Mouse (Mus musculus): ENCODE data around the gene Grik5. TPM values are rescaled to one million over a fixed set of nuclear protein-coding genes. Genes with fewer than 3 reads are reported as not detected.
A peak's percentile ranks its signal among the peaks of the same experiment; 100 is the strongest.

Gene Grik5
- polyA plus RNA-seq, 1 experiment, result 17.7 TPM

DNA sequence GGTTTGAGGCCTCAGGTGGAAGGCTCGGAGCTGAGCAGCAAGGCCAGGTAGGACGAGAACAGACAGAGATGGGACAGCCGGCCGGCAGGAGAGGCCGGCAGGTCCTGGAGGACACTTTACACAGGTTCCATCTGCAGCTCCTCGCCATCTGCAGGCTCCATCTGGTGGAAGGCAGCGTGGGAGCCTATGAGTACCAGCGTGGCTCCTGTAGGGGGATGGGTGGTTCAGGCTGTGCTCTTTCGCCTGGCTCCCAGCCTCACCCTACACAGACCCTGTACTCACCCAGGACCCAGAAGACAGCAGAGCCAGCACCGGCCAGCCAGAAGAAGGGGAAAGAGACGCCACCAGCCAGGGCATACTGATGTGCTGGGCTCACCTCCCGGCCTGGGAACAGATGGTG lies 102.3 kb downstream of the Grik5 start:
- Histone ChIP-seq H3K4me1 (ENCODE audit: control insufficient read depth, insufficient read depth, insufficient read length, low read length) (0 out of 2 replicates have a peak, but pooled peaks cover 2% of the 10 kb centered on the region), H3K36me3 (ENCODE audit: control insufficient read depth, insufficient read depth, low read length) (peaks cover 9% of the 10 kb centered on the region), H3K27ac (ENCODE audit: insufficient read depth, low read depth, low read length) (no peak overlapping the region), H3K4me3 (ENCODE audit: low read depth, low read length) (no peak overlapping the region), H3K27me3 (ENCODE audit: control insufficient read depth, insufficient read depth, low read length) (no peaks in the 10 kb centered on the region)
- TF ChIP-seq POLR2A (IDR thresholded peaks at IDR 0.05; ENCODE audit: low read depth, low read length) (no peak), CTCF (IDR thresholded peaks at IDR 0.05; ENCODE audit: extremely low read depth, insufficient read length, insufficient replicate concordance, low read depth, low read length) (no peak)
- WGBS, result 95% methylated on average over 12 of the region's 12 CpGs

DNA sequence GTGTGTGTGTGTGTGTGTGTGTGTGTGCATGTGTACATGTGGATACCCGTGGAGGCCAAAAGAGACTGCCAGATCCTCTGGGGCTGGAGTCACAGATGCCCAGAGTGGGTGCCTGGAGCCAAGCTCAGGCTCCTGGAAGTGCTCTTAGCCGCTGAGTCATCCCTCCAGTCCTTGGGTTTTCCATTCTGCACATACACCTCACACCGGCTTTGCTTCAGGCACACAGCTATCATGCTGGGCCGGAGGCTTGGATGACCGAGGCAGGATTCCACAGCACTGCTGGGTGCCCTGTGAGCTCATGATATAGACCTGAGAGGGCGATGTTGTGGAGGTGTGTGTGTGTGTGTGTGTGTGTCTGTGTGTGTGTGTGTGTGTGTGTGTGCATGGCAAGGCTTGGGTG lies 103.7 kb downstream of the Grik5 start:
- TF ChIP-seq CTCF (IDR thresholded peaks at IDR 0.05; ENCODE audit: extremely low read depth, insufficient read length, insufficient replicate concordance, low read depth, low read length), result no peak
- TF ChIP-seq POLR2A (IDR thresholded peaks at IDR 0.05; ENCODE audit: low read depth, low read length), result no peak
- Histone ChIP-seq H3K4me3 (ENCODE audit: low read depth, low read length) (no peak overlapping the region), H3K4me1 (ENCODE audit: control insufficient read depth, insufficient read depth, insufficient read length, low read length) (0 out of 2 replicates have a peak, but pooled peaks cover 2% of the 10 kb centered on the region), H3K36me3 (ENCODE audit: control insufficient read depth, insufficient read depth, low read length) (peaks cover 9% of the 10 kb centered on the region), H3K27me3 (ENCODE audit: control insufficient read depth, insufficient read depth, low read length) (no peaks in the 10 kb centered on the region), H3K27ac (ENCODE audit: insufficient read depth, low read depth, low read length) (no peak overlapping the region)
- WGBS, result 78% methylated on average over 6 of the region's 6 CpGs

DNA sequence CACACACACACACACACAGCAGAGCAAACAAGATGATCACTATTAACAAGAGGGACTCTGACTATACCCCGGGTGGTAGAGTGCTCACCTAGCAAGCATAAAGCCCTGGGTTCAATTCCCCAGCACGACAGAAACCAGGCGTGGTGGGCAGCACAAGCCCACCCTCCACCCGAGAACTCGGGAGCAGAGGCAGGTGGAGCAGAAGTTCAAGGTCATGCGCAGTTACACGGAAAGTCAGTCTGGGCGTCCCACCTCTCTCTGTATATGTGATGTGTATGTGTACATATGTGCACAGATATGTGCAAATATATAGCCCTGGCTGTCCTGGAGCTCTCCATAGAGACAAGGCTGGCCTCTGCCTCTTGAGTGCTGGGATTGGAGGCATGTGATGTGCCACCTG lies 104.2 kb downstream of the Grik5 start:
- 71% methylated on average over 8 of the region's 8 CpGs for WGBS
- H3K27ac ChIP-seq (ENCODE audit: insufficient read depth, low read depth, low read length), result no peak overlapping the region
- peaks cover 9% of the 10 kb centered on the region for H3K36me3 ChIP-seq (ENCODE audit: control insufficient read depth, insufficient read depth, low read length)
- no peak overlapping the region for H3K4me3 ChIP-seq (ENCODE audit: low read depth, low read length)
- TF ChIP-seq POLR2A (IDR thresholded peaks at IDR 0.05; ENCODE audit: low read depth, low read length) (no peak), CTCF (IDR thresholded peaks at IDR 0.05; ENCODE audit: extremely low read depth, insufficient read length, insufficient replicate concordance, low read depth, low read length) (no peak)
- H3K4me1 ChIP-seq (ENCODE audit: control insufficient read depth, insufficient read depth, insufficient read length, low read length), result 0 out of 2 replicates have a peak, but pooled peaks cover 2% of the 10 kb centered on the region
- H3K27me3 ChIP-seq (ENCODE audit: control insufficient read depth, insufficient read depth, low read length), result no peaks in the 10 kb centered on the region

DNA sequence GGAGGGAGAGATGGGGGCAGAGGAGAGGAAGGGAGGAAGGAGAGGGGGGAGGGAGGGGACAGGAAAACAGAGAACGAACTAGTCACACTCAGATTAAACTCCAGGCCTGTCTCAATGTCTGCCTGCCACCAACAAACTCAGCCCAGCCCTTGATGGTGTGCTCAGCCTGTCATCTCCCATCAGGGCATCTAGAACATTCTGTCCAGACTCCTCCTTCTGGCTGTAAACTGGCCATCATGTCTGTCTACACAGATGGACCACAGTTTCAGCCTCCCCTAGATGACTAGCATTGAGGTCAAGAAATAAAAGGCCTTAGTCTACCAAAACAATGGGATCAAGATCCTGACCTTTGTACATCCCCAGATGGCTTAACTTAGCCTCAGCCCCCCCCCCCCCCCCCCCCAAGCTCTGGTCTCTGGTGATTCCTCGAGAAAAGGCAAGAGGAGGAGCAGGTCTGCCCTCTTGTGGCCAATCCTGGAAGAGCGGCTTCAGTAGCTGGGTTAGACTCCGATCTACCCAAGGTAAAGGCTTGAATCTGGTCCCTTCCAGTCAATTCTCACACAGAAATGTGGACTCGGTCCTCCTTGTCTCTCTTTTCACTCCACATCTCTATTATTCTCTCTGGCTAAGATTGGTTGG lies 107.1 kb downstream of the Grik5 start:
- WGBS, result 11% methylated on average over 5 of the region's 5 CpGs
- peak; percentile 67; the same call in 1 of the 2 replicates for TF ChIP-seq CTCF (IDR thresholded peaks at IDR 0.05; ENCODE audit: extremely low read depth, insufficient read length, insufficient replicate concordance, low read depth, low read length)
- TF ChIP-seq POLR2A (IDR thresholded peaks at IDR 0.05; ENCODE audit: low read depth, low read length), result no peak

DNA sequence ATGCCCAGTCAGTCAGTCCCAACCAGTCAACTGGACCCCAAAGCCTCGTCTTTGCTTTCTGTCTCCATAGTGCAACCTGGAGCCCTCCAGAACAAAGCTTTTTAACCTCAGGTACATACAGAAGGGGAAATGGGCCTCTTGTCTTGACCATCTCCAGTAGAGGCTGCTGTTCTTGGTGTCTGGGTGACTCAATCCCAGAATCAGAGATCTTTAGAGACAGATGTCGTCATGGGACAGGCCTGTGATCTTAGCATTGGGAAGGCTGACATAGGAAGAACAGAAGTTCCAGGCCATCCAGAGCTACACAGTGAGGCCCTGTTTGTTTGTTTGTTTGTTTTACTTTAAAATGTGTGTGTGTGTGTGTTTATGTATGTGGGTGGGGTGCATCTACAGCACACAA lies 107.9 kb downstream of the Grik5 start:
- Histone ChIP-seq H3K36me3 (ENCODE audit: control insufficient read depth, insufficient read depth, low read length) (no peaks in the 10 kb centered on the region), H3K4me3 (ENCODE audit: low read depth, low read length) (no peak overlapping the region), H3K27ac (ENCODE audit: insufficient read depth, low read depth, low read length) (no peak overlapping the region), H3K27me3 (ENCODE audit: control insufficient read depth, insufficient read depth, low read length) (no peaks in the 10 kb centered on the region), H3K4me1 (ENCODE audit: control insufficient read depth, insufficient read depth, insufficient read length, low read length) (no peaks in the 10 kb centered on the region)
- 62% methylated on average over 2 of the region's 2 CpGs for WGBS
- TF ChIP-seq CTCF (IDR thresholded peaks at IDR 0.05; ENCODE audit: extremely low read depth, insufficient read length, insufficient replicate concordance, low read depth, low read length) (no peak), POLR2A (IDR thresholded peaks at IDR 0.05; ENCODE audit: low read depth, low read length) (no peak)

More for the DNA sequence above, 107.1 kb downstream of the Grik5 start:
- H3K27ac ChIP-seq (ENCODE audit: insufficient read depth, low read depth, low read length), result no peak overlapping the region
- H3K4me3 ChIP-seq (ENCODE audit: low read depth, low read length), result no peak overlapping the region
- H3K36me3 ChIP-seq (ENCODE audit: control insufficient read depth, insufficient read depth, low read length), result peaks cover 4% of the 10 kb centered on the region
- no peaks in the 10 kb centered on the region for H3K27me3 ChIP-seq (ENCODE audit: control insufficient read depth, insufficient read depth, low read length)
- no peaks in the 10 kb centered on the region for H3K4me1 ChIP-seq (ENCODE audit: control insufficient read depth, insufficient read depth, insufficient read length, low read length)

Other genes with a start within 250 kb of the Grik5 start
- gene Gm9844, start 210.1 kb downstream of the Grik5 start, polyA plus RNA-seq (2012; rRNA removed), result not detected in 2 replicates
- not detected in 2 replicates for gene Lypd4, start 202.4 kb downstream of the Grik5 start, polyA plus RNA-seq (2012; rRNA removed)
- not detected in 2 replicates for gene Dmrtc2, start 202.3 kb downstream of the Grik5 start, polyA plus RNA-seq (2012; rRNA removed)
- gene Rps19, start 188.0 kb downstream of the Grik5 start, polyA plus RNA-seq (2012; rRNA removed), result 254 and 421 TPM in 2 replicates
- 23.2 and 54.3 TPM in 2 replicates for gene Cd79a, start 175.0 kb downstream of the Grik5 start, polyA plus RNA-seq (2012; rRNA removed)
- 106 and 209 TPM in 2 replicates for gene Arhgef1, start 169.4 kb downstream of the Grik5 start, polyA plus RNA-seq (2012; rRNA removed)
- not detected in 2 replicates for gene Gm4881, start 127.9 kb downstream of the Grik5 start, polyA plus RNA-seq (2012; rRNA removed)
- gene Rabac1, start 99.6 kb downstream of the Grik5 start, polyA plus RNA-seq (2012; rRNA removed), result 262 and 282 TPM in 2 replicates
- 2.9 and 3.1 TPM in 2 replicates for gene Atp1a3, start 66.4 kb downstream of the Grik5 start, polyA plus RNA-seq (2012; rRNA removed)
- gene Zfp574, start 221 bp upstream of the Grik5 start, polyA plus RNA-seq (2012; rRNA removed), result 17.4 and 37.9 TPM in 2 replicates
- 2.9 and 6.9 TPM in 2 replicates for gene Pou2f2, start 107.4 kb upstream of the Grik5 start, polyA plus RNA-seq (2012; rRNA removed)
- gene Dedd2, start 148.3 kb upstream of the Grik5 start, polyA plus RNA-seq (2012; rRNA removed), result 44.2 and 135 TPM in 2 replicates
- gene Zfp526, start 149.1 kb upstream of the Grik5 start, polyA plus RNA-seq (2012; rRNA removed), result 5.8 and 8.7 TPM in 2 replicates
- gene Gsk3a, start 165.5 kb upstream of the Grik5 start, polyA plus RNA-seq (2012; rRNA removed), result 77.7 and 163 TPM in 2 replicates
- gene Erf, start 178.4 kb upstream of the Grik5 start, polyA plus RNA-seq (2012; rRNA removed), result 15.8 and 37.1 TPM in 2 replicates
- gene Cic, start 195.4 kb upstream of the Grik5 start, polyA plus RNA-seq (2012; rRNA removed), result 35.6 and 65.6 TPM in 2 replicates
- gene Pafah1b3, start 225.6 kb upstream of the Grik5 start, polyA plus RNA-seq (2012; rRNA removed), result 87.2 and 184 TPM in 2 replicates
- gene Prr19, start 229.1 kb upstream of the Grik5 start, polyA plus RNA-seq (2012; rRNA removed), result 0.15 TPM in 1 of 2 replicates, not detected in the other
- 0.19 and 0.35 TPM in 2 replicates for gene Tmem145, start 233.8 kb upstream of the Grik5 start, polyA plus RNA-seq (2012; rRNA removed)
- gene Megf8, start 244.8 kb upstream of the Grik5 start, polyA plus RNA-seq (2012; rRNA removed), result 13.3 and 21.2 TPM in 2 replicates

Measured in small intestine, adult 2 months (tissue).